Mouse (Mus musculus) kidney, adult 2 months (tissue): Measurements from ENCODE around the gene Hist1h3d. TPM values are rescaled to one million over a fixed set of nuclear protein-coding genes. Genes with fewer than 3 reads are reported as not detected.

Experiments used
- DNase-seq: peaks from one replicate; pipeline ENCODE4 v3.0.0; 2021
- H3K27ac ChIP-seq: fragments of 200-500 bp; 2 replicates; pipeline ENCODE4 v1.5.1; 2012; ENCODE audit warnings: low read depth, low read length, control low read depth, inconsistent platforms; ENCODE audit not compliant: insufficient read depth
- H3K27me3 ChIP-seq: fragments of 200-500 bp; replicated peaks from 2 replicates; pipeline ENCODE4 v1.6.1; 2012; ENCODE audit warnings: mild to moderate bottlenecking, moderate library complexity, low read length, inconsistent platforms; ENCODE audit not compliant: control insufficient read depth, insufficient read depth
- H3K36me3 ChIP-seq: fragments of 200-500 bp; 2 replicates; pipeline ENCODE4 v1.6.1; 2012; ENCODE audit warnings: mild to moderate bottlenecking, moderate library complexity, low read length, inconsistent platforms; ENCODE audit not compliant: control insufficient read depth, insufficient read depth
- H3K4me1 ChIP-seq: fragments of 200-500 bp; 2 replicates; pipeline ENCODE4 v1.6.1; 2011; ENCODE audit warnings: low read length; ENCODE audit not compliant: control insufficient read depth, insufficient read depth
- H3K4me3 ChIP-seq: fragments of 200-500 bp; 2 replicates; pipeline ENCODE4 v1.5.1; 2011; ENCODE audit warnings: mild to moderate bottlenecking, low read depth, low read length, control low read depth; ENCODE audit not compliant: insufficient read depth
- CTCF ChIP-seq: fragments of 200-500 bp; conservative IDR thresholded peaks from 2 replicates; pipeline ENCODE4 v1.5.1; 2011; ENCODE audit warnings: low read depth, mild to moderate bottlenecking, control low read depth, low read length, moderate library complexity, mixed read lengths; ENCODE audit not compliant: insufficient read depth, insufficient read length
- POLR2A ChIP-seq: fragments of 200-500 bp; IDR thresholded peaks from one replicate; pipeline ENCODE4 v1.6.1; 2011; ENCODE audit warnings: low read depth, low read length, control low read depth
- WGBS: fragments of 180-500 bp; shearing (Covaris S2); methylation state at CpG from one replicate; pipeline ENCODE4 v1.1.7; 2018; 5-methylcytosine and 5-hydroxymethylcytosine counted together
- polyA plus RNA-seq: library from polyadenylated mRNA; depleted of rRNA; stranded (reverse); fragments of >200 nt; gene quantifications from 2 replicates; pipeline ENCODE4 v1.2.3, GENCODE M21; 2012

The Hist1h3d gene
- polyA plus RNA-seq, 1 experiment = 0.88 TPM

GRCm38 (mm10) chr13:23609209-23609608 is 33.6 kb downstream of the Hist1h3d start:
- Histone ChIP-seq H3K27me3 (no peaks in the 10 kb centered on the region), H3K4me1 (no peaks in the 10 kb centered on the region), H3K27ac (no peak overlapping the region), H3K36me3 (no peaks in the 10 kb centered on the region), H3K4me3 (no peak overlapping the region)
- TF ChIP-seq POLR2A (no peak), CTCF (no peak)
- no peak for DNase-seq
- 80% methylated on average over 4 of the region's 4 CpGs for WGBS

GRCm38 (mm10) chr13:23609844-23610243 is 34.3 kb downstream of the Hist1h3d start:
- H3K4me3 ChIP-seq = no peak overlapping the region
- DNase-seq = no peak
- no peak overlapping the region for H3K27ac ChIP-seq
- TF ChIP-seq CTCF = no peak
- TF ChIP-seq POLR2A = no peak
- no peaks in the 10 kb centered on the region for H3K4me1 ChIP-seq
- H3K36me3 ChIP-seq = no peaks in the 10 kb centered on the region
- H3K27me3 ChIP-seq = no peaks in the 10 kb centered on the region

GRCm38 (mm10) chr13:23610393-23610792 is 34.8 kb downstream of the Hist1h3d start:
- no peak overlapping the region for H3K27ac ChIP-seq
- TF ChIP-seq POLR2A (no peak), CTCF (no peak)
- no peaks in the 10 kb centered on the region for H3K4me1 ChIP-seq
- no peaks in the 10 kb centered on the region for H3K27me3 ChIP-seq
- H3K36me3 ChIP-seq = no peaks in the 10 kb centered on the region
- H3K4me3 ChIP-seq = no peak overlapping the region
- 74% methylated on average over 2 of the region's 2 CpGs for WGBS
- no peak for DNase-seq

GRCm38 (mm10) chr13:23611638-23612037 is 36.1 kb downstream of the Hist1h3d start:
- no peak overlapping the region for H3K27ac ChIP-seq
- no peaks in the 10 kb centered on the region for H3K4me1 ChIP-seq
- H3K27me3 ChIP-seq = no peaks in the 10 kb centered on the region
- no peak for TF ChIP-seq POLR2A
- TF ChIP-seq CTCF = no peak
- no peak for DNase-seq
- no peak overlapping the region for H3K4me3 ChIP-seq
- H3K36me3 ChIP-seq = no peaks in the 10 kb centered on the region
- 54% methylated on average over 3 of the region's 3 CpGs for WGBS

- Histone ChIP-seq H3K36me3 (no peaks in the 10 kb centered on the region), H3K4me3 (peak overlapping the region; percentile 57), H3K27ac (no peak overlapping the region; the same call in 1 of the 2 replicates), H3K4me1 (peaks cover 2% of the 10 kb centered on the region; the same call in 1 of the 2 replicates), H3K27me3 (no peaks in the 10 kb centered on the region)
- DNase-seq = no peak
- whole genome bisulfite sequencing = 46% methylated on average over 12 of the region's 12 CpGs
- TF ChIP-seq CTCF = no peak
- no peak for TF ChIP-seq POLR2A
Measured at GRCm38 (mm10) chr13:23620056-23620732, 44.6 kb downstream of the Hist1h3d start.

GRCm38 (mm10) chr13:23620733-23621531 is 45.4 kb downstream of the Hist1h3d start, which contains the start of gene Hist1h2be:
TSS of gene Hist1h2be (minus strand) at chr13:23621124.
- peak; percentile 91 for DNase-seq
- peak within 1 kb of the TSS; percentile 91 for H3K27ac ChIP-seq
- no peaks in the 10 kb centered on the region for H3K27me3 ChIP-seq
- TF ChIP-seq CTCF (no peak), POLR2A (no peak)
- H3K4me1 ChIP-seq = peaks cover 2% of the 10 kb centered on the region; the same call in 1 of the 2 replicates
- under 1% methylated on average over 27 of the region's 27 CpGs for WGBS
- peak within 1 kb of the TSS; percentile 69 for H3K4me3 ChIP-seq
- no peaks in the 10 kb centered on the region for H3K36me3 ChIP-seq

GRCm38 (mm10) chr13:23621532-23622174 is 46.1 kb downstream of the Hist1h3d start:
- WGBS = under 1% methylated on average over 18 of the region's 18 CpGs
- H3K27ac ChIP-seq = peak overlapping the region; percentile 86
- TF ChIP-seq POLR2A (peak; percentile 26), CTCF (no peak)
- no peaks in the 10 kb centered on the region for H3K27me3 ChIP-seq
- DNase-seq = peak; percentile 87
- H3K4me3 ChIP-seq = peak overlapping the region; percentile 69
- no peaks in the 10 kb centered on the region for H3K36me3 ChIP-seq
- H3K4me1 ChIP-seq = peaks cover 2% of the 10 kb centered on the region; the same call in 1 of the 2 replicates
